Mouse (Mus musculus) cerebellum, adult 9-11 months (tissue): ENCODE results near the gene Cic.
"Not testable (repeated sequence)": the region's sequence is repeated elsewhere in the genome, so short reads cannot be mapped to it uniquely, and the experiment has no call there.

ENCODE experiments used
- DNase-seq: peaks from one replicate; pipeline ENCODE4 v3.0.0; 2022

Gene Cic

DNA sequence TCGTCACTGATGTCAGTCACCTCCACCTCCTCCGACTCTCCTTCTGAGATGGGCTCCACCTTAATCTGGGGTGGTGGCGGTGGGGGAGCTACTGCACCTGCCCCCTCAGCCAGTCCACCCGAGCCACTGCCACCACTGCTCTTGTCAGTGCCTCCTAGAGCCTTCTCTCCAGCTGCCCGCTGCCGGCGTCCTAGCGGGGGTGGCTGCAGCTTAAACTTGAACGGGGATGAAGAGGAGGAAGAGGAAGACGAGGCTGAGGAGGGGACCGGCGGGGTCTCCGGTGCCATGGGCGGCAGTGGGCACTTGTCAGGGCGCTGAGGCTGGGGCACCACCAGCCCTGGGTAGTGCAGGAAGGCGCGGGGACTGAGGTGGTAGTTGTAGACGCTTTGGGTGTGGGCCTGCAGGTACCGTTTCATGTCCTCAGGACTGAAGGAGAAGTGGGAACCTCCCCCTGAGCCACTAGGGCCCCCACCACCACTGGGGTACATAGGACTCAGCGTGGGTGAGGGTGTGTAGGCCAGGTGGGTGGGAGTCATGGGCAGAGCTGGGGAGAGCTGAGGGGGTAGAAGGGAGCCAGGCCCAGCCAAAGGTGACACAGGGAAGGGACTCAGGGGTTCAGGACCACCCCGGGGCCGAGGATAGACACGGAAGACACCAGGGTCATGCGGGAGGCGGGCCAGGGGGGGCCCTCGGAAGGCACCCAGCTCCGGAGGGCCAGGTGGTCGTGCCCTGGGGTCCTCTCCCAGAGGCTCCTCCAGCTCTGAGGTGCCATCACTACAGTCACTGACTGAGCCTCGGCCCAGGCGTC is 22.7 kb upstream of the Cic start:
- DNase-seq, result no peak

GRCm38 (mm10) chr7:25246079-25246758 is 21.3 kb upstream of the Cic start:
- DNase-seq, result peak; percentile 65

GRCm38 (mm10) chr7:25246759-25247137 is 20.8 kb upstream of the Cic start:
- DNase-seq, result no peak

DNA sequence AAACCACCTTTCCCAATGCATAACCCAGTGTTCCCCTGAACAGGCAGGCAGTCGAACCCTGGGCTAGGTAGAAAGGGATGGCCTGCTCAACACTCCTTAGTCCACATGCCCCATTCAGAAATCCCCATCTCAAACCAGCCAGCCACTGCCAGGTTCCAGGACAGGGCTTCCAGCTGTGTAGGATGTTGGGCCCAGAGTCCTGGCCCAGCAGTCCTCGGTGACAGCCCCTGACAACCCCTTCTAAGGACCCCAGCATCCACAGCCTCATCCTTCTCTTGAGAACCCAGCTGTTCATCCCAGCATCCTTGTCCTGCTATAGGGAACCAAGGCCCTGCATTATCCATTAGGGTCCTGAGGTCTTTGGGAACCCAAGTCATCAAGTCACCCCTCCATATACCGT is 20.0 kb upstream of the Cic start:
- no peak for DNase-seq

- peak; percentile 80 for DNase-seq
These were observed 19.4 kb upstream of the Cic start for GRCm38 (mm10) chr7:25248018-25248647.

- DNase-seq, result no peak
These were observed 18.6 kb upstream of the Cic start for GRCm38 (mm10) chr7:25248846-25249313.

DNA sequence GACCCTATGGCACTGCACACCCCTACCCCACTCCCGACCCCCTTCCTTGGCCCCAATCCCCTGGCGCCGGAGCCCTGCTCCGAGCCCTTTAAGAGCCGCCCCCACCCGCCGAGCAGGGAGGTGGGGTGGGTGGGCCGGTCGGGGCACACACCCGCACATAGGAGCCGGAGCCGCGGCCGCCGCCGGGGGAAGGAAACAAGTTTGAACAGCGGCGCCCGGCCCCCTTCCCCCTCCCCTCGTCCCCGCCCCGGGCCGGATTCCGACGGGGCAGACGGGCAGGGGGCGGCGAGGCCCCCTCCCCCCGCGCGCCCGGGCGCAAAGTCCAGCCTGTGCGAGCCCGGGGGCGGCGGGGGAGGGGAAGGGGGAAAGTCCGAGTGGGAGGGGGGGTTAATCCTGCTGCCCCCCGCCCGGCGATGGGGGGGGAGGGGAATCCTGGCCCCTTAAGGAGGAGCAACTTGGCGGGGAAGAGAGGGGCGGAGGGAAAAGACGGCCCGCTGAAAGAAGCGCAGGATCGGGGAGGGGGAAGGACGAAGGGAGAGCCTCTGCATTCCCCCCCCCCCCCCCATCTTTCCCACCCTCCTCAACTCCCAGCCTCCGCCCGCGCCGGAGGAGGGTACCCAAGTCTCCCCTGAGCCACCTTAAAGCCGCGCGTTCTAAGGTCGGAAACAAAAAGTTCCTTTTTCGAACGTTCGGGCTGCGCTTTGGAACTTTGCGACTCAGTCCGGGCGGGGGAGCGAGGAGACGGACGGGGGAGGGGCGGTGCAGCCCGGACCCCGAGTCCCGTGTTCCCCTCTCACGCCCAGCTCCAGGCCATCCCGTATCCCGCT is 18.0 kb upstream of the Cic start:
- DNase-seq, result peak; percentile 78

DNA sequence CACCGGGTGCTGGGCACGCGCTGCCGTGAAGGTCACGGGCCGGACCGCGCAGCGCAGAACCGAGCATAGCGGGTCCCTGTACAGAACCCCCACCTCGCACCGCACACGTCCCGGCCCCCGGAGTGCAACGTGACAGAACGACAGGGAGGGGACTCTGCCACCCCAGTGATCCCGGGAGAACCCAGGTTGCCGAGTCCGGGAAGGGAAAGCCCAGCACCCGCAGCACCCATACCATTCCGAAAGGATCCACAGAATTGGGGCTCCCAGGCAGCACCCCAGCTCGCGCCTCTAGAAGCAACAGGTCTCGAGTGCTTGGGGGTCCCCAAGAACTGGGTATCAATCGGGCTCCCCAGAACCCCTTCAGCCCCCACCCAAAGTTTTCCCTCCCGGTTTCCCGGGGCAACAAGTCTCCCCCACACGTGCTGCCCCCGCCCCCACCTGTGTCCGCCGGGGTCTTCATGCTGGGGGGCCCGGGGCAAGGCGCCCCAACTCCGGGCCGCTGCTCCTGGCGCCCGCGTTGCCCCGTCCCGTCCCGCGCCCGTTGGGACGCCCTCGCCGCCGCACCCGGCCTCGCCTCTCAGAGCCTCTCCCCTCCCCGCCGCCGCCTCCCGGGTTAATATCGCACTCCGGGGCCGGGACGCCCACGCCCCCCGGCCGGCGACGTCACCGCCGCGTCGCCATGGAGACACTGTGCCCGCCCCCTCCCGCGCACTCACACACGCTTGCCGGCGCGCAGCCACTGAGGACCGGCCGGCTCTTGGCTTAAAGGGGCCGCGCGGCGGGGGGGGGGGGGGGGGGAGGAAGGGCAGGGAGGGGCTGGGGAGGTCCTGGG is 17.1 kb upstream of the Cic start, which contains the start of gene Erf:
Gene Erf, minus strand, starts transcription at position 621 of the 832 bp plus-strand sequence.
- DNase-seq, result peak; percentile 92

GRCm38 (mm10) chr7:25251071-25251791 is 16.3 kb upstream of the Cic start:
- DNase-seq, result peak; percentile 80

DNA sequence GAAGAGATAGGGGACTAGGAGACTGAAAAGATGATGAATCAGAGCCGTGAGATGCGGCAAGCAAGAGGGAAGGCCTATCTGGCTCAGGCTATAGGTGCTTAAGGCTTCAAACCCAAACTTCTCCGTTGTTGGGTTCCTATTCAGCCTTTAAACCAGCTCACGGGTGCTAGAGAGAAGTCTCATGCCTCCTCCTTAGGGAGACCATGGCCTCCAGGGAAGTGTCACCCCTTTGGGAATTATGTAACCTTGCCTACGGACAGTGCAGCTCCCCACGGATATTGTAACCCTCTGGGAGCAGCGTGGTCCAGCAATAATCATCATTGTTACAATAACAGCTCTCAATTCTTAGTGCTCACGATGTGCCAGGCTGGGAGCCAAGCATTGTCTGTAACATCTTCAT is 15.7 kb upstream of the Cic start:
- no peak for DNase-seq

GRCm38 (mm10) chr7:25261896-25262295 is 5.6 kb upstream of the Cic start:
- DNase-seq, result no peak

DNA sequence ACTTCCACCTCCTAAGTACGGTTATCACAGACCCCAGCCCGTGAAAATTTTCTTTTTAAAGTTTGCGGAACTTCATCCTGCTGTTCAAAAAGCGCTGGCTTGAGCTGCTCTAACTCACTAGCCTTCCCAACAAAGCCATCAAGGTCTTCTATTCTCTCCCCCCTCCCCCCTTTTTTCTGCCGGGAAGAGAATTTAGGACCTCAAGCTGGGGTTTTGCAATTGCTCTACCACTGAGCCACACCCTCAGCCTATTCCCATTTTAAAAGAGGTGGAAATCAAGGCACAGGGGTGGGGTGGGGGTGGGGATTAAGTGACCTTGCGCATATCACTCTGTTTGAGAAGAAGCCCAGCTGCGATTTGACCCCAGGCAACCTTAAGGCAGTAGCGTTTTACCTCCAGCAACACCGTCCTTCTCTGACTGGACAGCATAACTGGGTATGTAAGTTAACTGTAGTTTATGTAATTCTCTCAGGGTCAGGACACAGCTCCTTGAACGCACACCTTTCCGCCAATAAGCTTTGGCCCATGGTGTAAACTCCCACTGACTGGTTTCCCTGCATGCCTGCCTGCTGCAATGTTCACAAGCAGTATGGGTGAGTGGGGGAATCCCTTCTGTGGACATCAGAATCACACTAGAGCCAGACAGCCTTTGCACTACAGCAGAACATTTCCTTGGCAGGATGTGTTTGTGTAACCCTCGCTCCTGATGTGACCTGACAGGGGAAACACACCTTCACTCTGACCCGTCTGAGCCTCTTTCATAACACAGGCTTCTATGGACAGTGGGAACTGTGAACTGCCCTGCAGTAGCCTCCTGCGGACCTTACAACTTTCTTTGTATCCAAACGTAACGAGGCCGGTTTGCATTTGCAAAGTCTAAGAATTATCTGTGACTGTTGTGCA is 3.3 kb upstream of the Cic start:
- peak; percentile 33 for DNase-seq

DNA sequence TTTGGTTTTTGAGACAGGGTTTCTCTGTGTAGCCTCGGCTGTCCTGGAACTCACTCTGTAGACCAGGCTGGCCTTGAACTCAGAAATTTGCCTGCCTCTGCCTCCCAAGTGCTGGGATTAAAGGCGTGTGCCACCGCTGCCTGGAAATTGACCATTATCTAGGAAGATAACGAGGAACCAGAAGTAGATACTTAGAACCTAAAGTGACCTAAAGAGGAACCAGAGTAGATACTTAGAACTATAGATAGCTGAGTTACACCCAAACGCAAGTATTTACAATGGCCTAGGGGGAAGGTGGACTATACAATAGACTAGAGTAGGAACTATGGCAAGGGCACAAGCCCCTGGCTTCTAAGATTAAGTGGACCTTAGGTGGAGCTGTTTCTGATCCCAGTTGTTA is 1.8 kb upstream of the Cic start:
- not testable (repeated sequence) for DNase-seq

- DNase-seq, result peak; percentile 67
These were observed 1.1 kb upstream of the Cic start for GRCm38 (mm10) chr7:25266180-25266962.

DNA sequence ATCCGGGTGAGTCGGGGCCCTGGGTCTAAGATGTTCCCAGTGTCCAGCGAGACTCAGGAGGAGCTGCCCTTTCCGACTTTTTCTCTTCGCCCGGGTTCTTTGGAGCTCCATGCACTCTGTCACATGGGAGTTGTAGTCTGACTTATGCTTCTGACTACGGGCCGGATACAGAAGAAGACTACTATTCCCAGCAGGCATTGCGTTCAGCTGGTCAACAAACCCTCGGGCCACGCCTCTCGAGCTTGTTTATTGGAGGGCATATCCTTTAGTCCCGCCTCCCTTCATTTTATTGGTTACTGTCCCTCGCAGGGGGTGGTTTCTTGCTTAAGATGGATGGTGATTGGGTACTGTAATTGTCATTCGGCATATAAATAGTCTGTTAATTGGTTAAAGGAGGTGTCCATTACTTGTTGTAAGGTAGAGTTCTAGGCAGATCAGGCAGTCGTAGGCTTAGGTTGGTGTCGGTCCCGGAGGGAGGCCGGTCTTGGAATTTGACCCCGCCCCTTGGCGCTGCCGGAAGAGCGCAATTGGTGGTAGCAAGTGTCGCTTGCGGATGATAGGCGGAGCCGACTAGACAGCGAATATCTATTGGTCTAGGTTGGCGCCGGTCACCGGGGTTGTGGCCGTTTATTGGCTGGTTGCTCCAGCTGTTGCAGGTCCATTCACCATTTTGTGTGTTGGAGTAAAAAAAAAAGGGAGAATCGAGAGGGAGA is 403 bp downstream of the Cic start:
- DNase-seq, result peak; percentile 100

DNA sequence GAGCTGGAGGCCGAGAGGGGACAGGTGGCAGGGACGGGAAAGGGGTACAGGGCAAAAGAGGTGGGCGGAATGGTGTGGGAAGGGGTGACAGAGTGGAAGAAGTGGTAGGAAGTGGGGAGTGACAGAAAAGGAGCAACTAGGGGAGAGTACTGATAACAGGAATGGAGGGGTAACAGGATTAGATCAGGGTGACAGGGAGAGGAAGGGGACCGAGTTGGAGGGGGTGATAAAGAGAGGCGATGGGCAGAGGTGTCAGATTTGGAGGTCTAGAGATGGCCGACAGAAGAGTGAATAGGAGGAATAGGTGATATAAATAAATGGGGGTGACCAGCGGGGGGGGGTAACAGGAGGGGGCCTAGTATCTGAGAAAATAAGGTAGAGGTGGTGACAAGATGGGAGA is 1.1 kb downstream of the Cic start:
- DNase-seq, result no peak

- DNase-seq, result peak; percentile 67
These were observed 1.5 kb downstream of the Cic start for GRCm38 (mm10) chr7:25269029-25269428.

DNA sequence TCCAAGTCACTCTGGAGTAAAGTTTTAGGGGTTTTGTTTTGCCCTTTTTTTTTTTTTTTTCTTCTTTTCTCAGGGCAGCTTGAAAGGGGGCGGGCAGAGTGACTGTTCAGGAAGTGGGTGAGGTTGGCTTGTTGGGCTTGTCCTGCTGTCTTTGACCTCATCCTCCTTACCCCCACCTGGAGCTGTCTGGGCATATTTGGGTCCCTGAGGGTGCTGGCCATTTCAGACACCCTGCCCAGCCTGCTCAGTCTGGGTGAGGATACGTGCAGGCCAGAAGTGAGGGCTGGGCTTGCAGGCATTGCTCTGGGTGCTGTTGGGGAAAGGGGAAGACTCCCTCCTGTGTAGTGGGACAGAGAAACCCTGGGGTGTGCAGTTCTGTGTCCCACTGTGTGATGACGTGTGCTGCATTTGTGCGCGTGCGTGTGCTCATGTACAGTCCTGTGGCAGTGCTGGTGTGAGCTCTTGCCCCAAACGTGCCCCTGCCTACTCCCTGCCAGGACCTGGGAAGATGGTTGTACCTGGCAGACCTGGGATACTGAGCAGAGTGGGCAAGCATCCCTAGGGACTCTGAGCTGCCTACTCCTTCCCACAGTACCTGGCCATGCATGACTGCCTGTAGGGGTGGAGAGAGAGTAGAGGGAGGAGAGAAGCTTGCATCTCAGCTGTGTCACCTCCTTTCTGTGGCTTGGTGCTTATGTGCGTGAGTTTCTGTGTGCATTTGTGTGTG is 2.2 kb downstream of the Cic start:
- peak; percentile 69 for DNase-seq
